Mouse (Mus musculus) neural tube, embryonic 14.5 days (tissue): ENCODE results near the gene Nlrp9c. TPM values are rescaled to one million over a fixed set of nuclear protein-coding genes. Genes with fewer than 3 reads are reported as not detected.
"Not testable (repeated sequence)": the region's sequence is repeated elsewhere in the genome, so short reads cannot be mapped to it uniquely, and the experiment has no call there.

Experiments
- ATAC-seq: fragments of 200-750 bp; cut with Nextera tagmentation; 2 replicates; pipeline ENCODE4 v1.8.0; 2017; ENCODE audit warnings: low read depth, mild to moderate bottlenecking, moderate TSS enrichment, moderate library complexity
- H3K27ac ChIP-seq: fragments of 300-500 bp; sonication (generic); 2 replicates; pipeline ENCODE4 v1.5.1; 2014; ENCODE audit warnings: low read depth, mild to moderate bottlenecking, control low read depth, low read length, moderate library complexity, mixed read lengths
- H3K27me3 ChIP-seq: fragments of 300-500 bp; sonication (generic); 2 replicates; pipeline ENCODE4 v1.6.1; 2014; ENCODE audit warnings: low read length; ENCODE audit not compliant: control insufficient read depth, insufficient read depth
- H3K36me3 ChIP-seq: fragments of 300-500 bp; sonication (generic); 2 replicates; pipeline ENCODE4 v1.6.1; 2014; ENCODE audit warnings: low read length, mixed read lengths; ENCODE audit not compliant: control insufficient read depth, insufficient read depth
- H3K4me1 ChIP-seq: fragments of 300-500 bp; sonication (generic); 2 replicates; pipeline ENCODE4 v1.6.1; 2014; ENCODE audit warnings: low read length; ENCODE audit not compliant: control insufficient read depth, insufficient read depth
- H3K4me2 ChIP-seq: fragments of 300-500 bp; sonication (generic); 2 replicates; pipeline ENCODE4 v1.6.1; 2014; ENCODE audit warnings: mild to moderate bottlenecking, low read depth, low read length, control low read depth
- H3K4me3 ChIP-seq: fragments of 300-500 bp; sonication (generic); 2 replicates; pipeline ENCODE4 v1.5.1; 2014; ENCODE audit warnings: low read depth, low read length, control low read depth, mixed read lengths
- H3K9ac ChIP-seq: fragments of 300-500 bp; sonication (generic); replicated peaks from 2 replicates; pipeline ENCODE4 v1.6.1; 2014; ENCODE audit warnings: low read depth, mild to moderate bottlenecking, control low read depth, low read length, mixed read lengths
- H3K9me3 ChIP-seq: fragments of 300-500 bp; sonication (generic); 2 replicates; pipeline ENCODE4 v1.6.1; 2016; ENCODE audit warnings: low read length; ENCODE audit not compliant: control insufficient read depth
- WGBS: fragments of 180-500 bp; shearing (Covaris S2); extraction: QIAGEN DNeasy Blood & Tissue Kit; methylation state at CpG from one replicate; pipeline ENCODE4 v1.1.7; 2014; 5-methylcytosine and 5-hydroxymethylcytosine counted together
- polyA plus RNA-seq: library from polyadenylated mRNA; unstranded; fragments of >200 nt; fragmentation: Nextera tagmentation; extraction: Ambion mirVana; gene quantifications from 2 replicates; pipeline ENCODE4 v1.2.1, GENCODE M21; 2014

The Nlrp9c gene
- not detected in 2 replicates for polyA plus RNA-seq

- not testable (repeated sequence) for H3K36me3 ChIP-seq, ATAC-seq, H3K4me3 ChIP-seq, H3K9ac ChIP-seq, H3K4me2 ChIP-seq, H3K27me3 ChIP-seq, H3K4me1 ChIP-seq, H3K27ac ChIP-seq, H3K9me3 ChIP-seq
- 74% methylated on average over 2 of the region's 2 CpGs for WGBS
These were observed at the start of gene Nlrp9c for GRCm38 (mm10) chr7:26403600-26403999. Gene Nlrp9c, minus strand, starts transcription at chr7:26403700.

GRCm38 (mm10) chr7:26434813-26435212, 31.3 kb upstream of the Nlrp9c start, which contains the start of gene Nlrp4a:
Gene Nlrp4a, plus strand, starts transcription at chr7:26435113.
- H3K4me2 ChIP-seq, result no peak within 1 kb of the TSS
- H3K4me1 ChIP-seq, result no peaks in the 10 kb centered on the region
- no peak within 1 kb of the TSS for H3K27ac ChIP-seq
- no peaks in the 10 kb centered on the region for H3K27me3 ChIP-seq
- H3K9ac ChIP-seq, result no peak within 1 kb of the TSS
- H3K36me3 ChIP-seq, result no peaks in the 10 kb centered on the region
- H3K9me3 ChIP-seq, result no peaks in the 10 kb centered on the region
- WGBS, result 92% methylated on average over 5 of the region's 5 CpGs
- no peak within 1 kb of the TSS for H3K4me3 ChIP-seq
- no peak for ATAC-seq

- H3K4me1 ChIP-seq, H3K36me3 ChIP-seq, H3K9ac ChIP-seq, H3K27ac ChIP-seq, H3K4me3 ChIP-seq, H3K27me3 ChIP-seq, H3K4me2 ChIP-seq, ATAC-seq, H3K9me3 ChIP-seq: not testable (repeated sequence)
- WGBS, result 93% methylated on average over 6 of the region's 6 CpGs
These were observed 11.7 kb downstream of the Nlrp9c start for GRCm38 (mm10) chr7:26391811-26392210.

GRCm38 (mm10) chr7:26391137-26391536, 12.4 kb downstream of the Nlrp9c start:
- not testable (repeated sequence) for H3K4me3 ChIP-seq, H3K27ac ChIP-seq, H3K4me2 ChIP-seq, H3K36me3 ChIP-seq, H3K9ac ChIP-seq, ATAC-seq, H3K27me3 ChIP-seq, H3K4me1 ChIP-seq, H3K9me3 ChIP-seq
- 79% methylated on average over 2 of the region's 2 CpGs for WGBS

- not testable (repeated sequence) for ATAC-seq
- 86% methylated on average over 5 of the region's 5 CpGs for WGBS
These were observed 16.8 kb downstream of the Nlrp9c start for GRCm38 (mm10) chr7:26386691-26387090.

GRCm38 (mm10) chr7:26380807-26381206, 22.7 kb downstream of the Nlrp9c start:
- Histone ChIP-seq H3K27ac (no peak overlapping the region), H3K9me3 (no peaks in the 10 kb centered on the region), H3K9ac (no peak overlapping the region), H3K36me3 (no peaks in the 10 kb centered on the region), H3K4me3 (no peak overlapping the region), H3K4me2 (no peak overlapping the region), H3K4me1 (no peaks in the 10 kb centered on the region), H3K27me3 (no peaks in the 10 kb centered on the region)
- ATAC-seq, result no peak
- WGBS, result 85% methylated on average over 1 of the region's 1 CpGs

More at GRCm38 (mm10) chr7:26386691-26387090, 16.8 kb downstream of the Nlrp9c start:
- not testable (repeated sequence) for H3K9ac ChIP-seq, H3K4me2 ChIP-seq, H3K4me1 ChIP-seq, H3K27ac ChIP-seq, H3K27me3 ChIP-seq, H3K36me3 ChIP-seq, H3K9me3 ChIP-seq, H3K4me3 ChIP-seq

GRCm38 (mm10) chr7:26373221-26373620, 30.3 kb downstream of the Nlrp9c start:
- H3K9ac ChIP-seq, H3K27me3 ChIP-seq, H3K27ac ChIP-seq, H3K4me1 ChIP-seq, H3K4me3 ChIP-seq, H3K36me3 ChIP-seq, ATAC-seq, H3K9me3 ChIP-seq, H3K4me2 ChIP-seq: not testable (repeated sequence)
- 88% methylated on average over 5 of the region's 5 CpGs for WGBS

- not testable (repeated sequence) for H3K27ac ChIP-seq, H3K9ac ChIP-seq, H3K4me1 ChIP-seq, H3K27me3 ChIP-seq, H3K4me2 ChIP-seq, H3K36me3 ChIP-seq, H3K9me3 ChIP-seq, H3K4me3 ChIP-seq, ATAC-seq
- WGBS, result 92% methylated on average over 5 of the region's 6 CpGs
These were observed 46.8 kb downstream of the Nlrp9c start for GRCm38 (mm10) chr7:26356719-26357118.

- not testable (repeated sequence) for H3K4me3 ChIP-seq, H3K27ac ChIP-seq, ATAC-seq, H3K4me2 ChIP-seq, H3K9ac ChIP-seq, H3K9me3 ChIP-seq, H3K27me3 ChIP-seq, H3K4me1 ChIP-seq, H3K36me3 ChIP-seq
- WGBS, result 85% methylated on average over 2 of the region's 3 CpGs
These were observed 51.2 kb downstream of the Nlrp9c start for GRCm38 (mm10) chr7:26352258-26352657.

- H3K4me2 ChIP-seq, H3K4me3 ChIP-seq, H3K9ac ChIP-seq: not testable (repeated sequence)
These were observed 53.3 kb downstream of the Nlrp9c start for GRCm38 (mm10) chr7:26350177-26350576.

More at GRCm38 (mm10) chr7:26350177-26350576, 53.3 kb downstream of the Nlrp9c start:
- H3K27ac ChIP-seq, H3K27me3 ChIP-seq, ATAC-seq, H3K9me3 ChIP-seq, H3K36me3 ChIP-seq, H3K4me1 ChIP-seq: not testable (repeated sequence)
